Mouse (Mus musculus) MEL (cell line): ENCODE data around the gene Hdgfl2. TPM values are rescaled to one million over a fixed set of nuclear protein-coding genes. Genes with fewer than 3 reads are reported as not detected.
A peak's percentile ranks its signal among the peaks of the same experiment; 100 is the strongest.

ENCODE experiments used
- DNase-seq: peaks from one replicate; pipeline ENCODE4 v3.0.0; 2011; ENCODE audit warnings: low read depth, low spot score
- H3K27ac ChIP-seq: 2 replicates; pipeline ENCODE4 v1.5.1; 2012; ENCODE audit warnings: low read depth, mild to moderate bottlenecking, control low read depth, low read length, moderate library complexity; ENCODE audit not compliant: control insufficient read depth
- H3K27me3 ChIP-seq, 2 experiments: fragments of 150-350 bp in 1 of 2; sonication (generic) in 1 of 2; 2 replicates each; pipeline ENCODE4 v1.6.1; 2012; ENCODE audit warnings: low read length in 2 of 2, mild to moderate bottlenecking in 2 of 2, improper control_type of control experiment in 1 of 2, moderate library complexity in 1 of 2; ENCODE audit not compliant: insufficient read depth in 2 of 2, control insufficient read depth in 1 of 2
- H3K36me3 ChIP-seq, 2 experiments: 2 replicates each; pipeline ENCODE4 v1.6.1; 2012 to 2014; ENCODE audit warnings: low read length in 2 of 2, improper control_type of control experiment in 1 of 2, inconsistent platforms in 1 of 2, mild to moderate bottlenecking in 1 of 2; ENCODE audit not compliant: insufficient read depth in 2 of 2, control insufficient read depth in 1 of 2
- H3K4me1 ChIP-seq, 2 experiments: fragments of 150-350 bp in 1 of 2; sonication (generic) in 1 of 2; 2 replicates each; pipeline ENCODE4 v1.6.1; 2012; ENCODE audit warnings: low read length in 2 of 2, improper control_type of control experiment in 1 of 2, mild to moderate bottlenecking in 1 of 2; ENCODE audit not compliant: insufficient read depth in 2 of 2, control insufficient read depth in 1 of 2
- H3K4me3 ChIP-seq, 2 experiments: fragments of 150-350 bp in 1 of 2; sonication (generic) in 1 of 2; 2 replicates each; pipeline ENCODE4 v1.5.1; 2012; ENCODE audit warnings: low read depth in 2 of 2, low read length in 2 of 2, mild to moderate bottlenecking in 2 of 2, moderate library complexity in 2 of 2, control low read depth in 1 of 2, improper control_type of control experiment in 1 of 2; ENCODE audit not compliant: control insufficient read depth in 1 of 2, insufficient read depth in 1 of 2
- H3K79me2 ChIP-seq: 2 replicates; pipeline ENCODE4 v1.6.1; 2012; ENCODE audit warnings: mild to moderate bottlenecking, low read length, moderate library complexity; ENCODE audit not compliant: control insufficient read depth, poor library complexity, insufficient read depth
- H3K9ac ChIP-seq: 2 replicates; pipeline ENCODE4 v1.6.1; 2012; ENCODE audit warnings: low read depth, mild to moderate bottlenecking, control low read depth, low read length, moderate library complexity; ENCODE audit not compliant: control insufficient read depth, poor library complexity, severe bottlenecking
- H3K9me3 ChIP-seq: fragments of 150-350 bp; sonication (generic); replicated peaks from 2 replicates; pipeline ENCODE4 v1.6.1; 2012; ENCODE audit warnings: mild to moderate bottlenecking, low read length, improper control_type of control experiment, moderate library complexity; ENCODE audit not compliant: insufficient read depth
- BHLHE40 ChIP-seq: IDR thresholded peaks from 2 replicates; pipeline ENCODE4 v1.6.1; 2012; ENCODE audit warnings: low read depth, mild to moderate bottlenecking, inconsistent platforms, low read length, improper control_type of control experiment, borderline replicate concordance
- CHD1 ChIP-seq: IDR thresholded peaks from 2 replicates; pipeline ENCODE4 v1.6.1; 2012; ENCODE audit warnings: low read depth, mild to moderate bottlenecking, inconsistent platforms, low read length, improper control_type of control experiment
- CHD2 ChIP-seq: IDR thresholded peaks from 2 replicates; pipeline ENCODE4 v1.6.1; 2011; ENCODE audit warnings: low read length, improper control_type of control experiment
- CTCF ChIP-seq, 3 experiments: IDR thresholded peaks in 2 of 3; conservative IDR thresholded peaks in 1 of 3; 2 replicates each; pipeline ENCODE4 v1.5.1; 2011 to 2012; ENCODE audit warnings: low read length in 3 of 3, low read depth in 2 of 3, mild to moderate bottlenecking in 2 of 3, improper control_type of control experiment in 1 of 3, inconsistent platforms in 1 of 3, mixed read lengths in 1 of 3, moderate library complexity in 1 of 3; ENCODE audit not compliant: control insufficient read depth in 1 of 3, insufficient read depth in 1 of 3, poor library complexity in 1 of 3, severe bottlenecking in 1 of 3
- E2F4 ChIP-seq: IDR thresholded peaks from 2 replicates; pipeline ENCODE4 v1.6.1; 2011; ENCODE audit warnings: low read depth, low read length, improper control_type of control experiment, borderline replicate concordance
- EP300 ChIP-seq, 2 experiments: IDR thresholded peaks; 2 replicates each; pipeline ENCODE4 v1.6.1; 2011; ENCODE audit warnings: improper control_type of control experiment in 2 of 2, low read length in 2 of 2, low read depth in 1 of 2, mild to moderate bottlenecking in 1 of 2
- GABPA ChIP-seq: IDR thresholded peaks from 2 replicates; pipeline ENCODE4 v1.6.1; 2012; ENCODE audit warnings: low read depth, mild to moderate bottlenecking, inconsistent platforms, low read length, improper control_type of control experiment, moderate library complexity
- HCFC1 ChIP-seq: IDR thresholded peaks from 2 replicates; pipeline ENCODE4 v1.6.1; 2012; ENCODE audit warnings: low read depth, mild to moderate bottlenecking, inconsistent platforms, low read length, improper control_type of control experiment, moderate library complexity
- KAT2A ChIP-seq: conservative IDR thresholded peaks from 2 replicates; pipeline ENCODE4 v1.6.1; 2012; ENCODE audit warnings: low read depth, low read length, improper control_type of control experiment, inconsistent platforms
- MAFK ChIP-seq: IDR thresholded peaks from 2 replicates; pipeline ENCODE4 v1.6.1; 2011; ENCODE audit warnings: low read depth, mild to moderate bottlenecking, low read length, improper control_type of control experiment, borderline replicate concordance
- MAX ChIP-seq: IDR thresholded peaks from 2 replicates; pipeline ENCODE4 v1.6.1; 2011; ENCODE audit warnings: low read length, improper control_type of control experiment
- MXI1 ChIP-seq: IDR thresholded peaks from 2 replicates; pipeline ENCODE4 v1.6.1; 2011; ENCODE audit warnings: mild to moderate bottlenecking, low read depth, low read length, improper control_type of control experiment
- NELFE ChIP-seq: IDR thresholded peaks from 2 replicates; pipeline ENCODE4 v1.6.1; 2011; ENCODE audit warnings: low read depth, low read length, improper control_type of control experiment
- POLR2A ChIP-seq, 2 experiments: IDR thresholded peaks; 2 replicates each; pipeline ENCODE4 v1.6.1; 2011 to 2012; ENCODE audit warnings: low read length in 2 of 2, mild to moderate bottlenecking in 2 of 2, control low read depth in 1 of 2, improper control_type of control experiment in 1 of 2, low read depth in 1 of 2, moderate library complexity in 1 of 2; ENCODE audit not compliant: control insufficient read depth in 1 of 2, insufficient read depth in 1 of 2, poor library complexity in 1 of 2
- POLR2AphosphoS2 ChIP-seq: IDR thresholded peaks from 2 replicates; pipeline ENCODE4 v1.6.1; 2011; ENCODE audit warnings: low read length, improper control_type of control experiment
- SMC3 ChIP-seq: IDR thresholded peaks from 2 replicates; pipeline ENCODE4 v1.6.1; 2011; ENCODE audit warnings: low read depth, low read length, improper control_type of control experiment
- TBP ChIP-seq: IDR thresholded peaks from 2 replicates; pipeline ENCODE4 v1.8.0; 2011; ENCODE audit warnings: low read depth, low read length, improper control_type of control experiment
- TCF12 ChIP-seq: IDR thresholded peaks from 2 replicates; pipeline ENCODE4 v1.6.1; 2014; ENCODE audit warnings: low read depth, mild to moderate bottlenecking, inconsistent platforms, low read length, improper control_type of control experiment, moderate library complexity
- UBTF ChIP-seq: IDR thresholded peaks from 2 replicates; pipeline ENCODE4 v1.6.1; 2012; ENCODE audit warnings: low read depth, mild to moderate bottlenecking, inconsistent platforms, low read length, improper control_type of control experiment, moderate library complexity, borderline replicate concordance; ENCODE audit not compliant: insufficient read depth
- USF1 ChIP-seq: IDR thresholded peaks from 2 replicates; pipeline ENCODE4 v1.6.1; 2014; ENCODE audit warnings: low read depth, mild to moderate bottlenecking, inconsistent platforms, low read length, improper control_type of control experiment, moderate library complexity
- ZC3H11A ChIP-seq: IDR thresholded peaks from 2 replicates; pipeline ENCODE4 v1.6.1; 2012; ENCODE audit warnings: low read depth, mild to moderate bottlenecking, inconsistent platforms, low read length, improper control_type of control experiment
- ZMIZ1 ChIP-seq: IDR thresholded peaks from 2 replicates; pipeline ENCODE4 v1.6.1; 2012; ENCODE audit warnings: low read depth, mild to moderate bottlenecking, inconsistent platforms, low read length, improper control_type of control experiment, moderate library complexity
- polyA plus RNA-seq, 2 experiments: library from polyadenylated mRNA; stranded (reverse) in 1 of 2; unstranded in 1 of 2; fragments of >175 nt in 1 of 2; fragments of >200 nt in 1 of 2; gene quantifications; 2 replicates each; pipeline versions ENCODE4 v1.2.1 to v1.2.4; 2012; ENCODE audit warnings: low replicate concordance in 2 of 2, low read depth in 1 of 2; ENCODE audit not compliant: insufficient read length in 2 of 2, insufficient read depth in 1 of 2, missing spikeins in 1 of 2
- total RNA-seq: library from RNA; depleted of rRNA; stranded (reverse); fragments of 300-350 nt; gene quantifications from 2 replicates; pipeline ENCODE4 v1.2.3, GENCODE M21; 2012

Gene Hdgfl2
- total and polyA plus RNA-seq, 3 experiments: 71.9 to 132 TPM; not detected in 1

DNA sequence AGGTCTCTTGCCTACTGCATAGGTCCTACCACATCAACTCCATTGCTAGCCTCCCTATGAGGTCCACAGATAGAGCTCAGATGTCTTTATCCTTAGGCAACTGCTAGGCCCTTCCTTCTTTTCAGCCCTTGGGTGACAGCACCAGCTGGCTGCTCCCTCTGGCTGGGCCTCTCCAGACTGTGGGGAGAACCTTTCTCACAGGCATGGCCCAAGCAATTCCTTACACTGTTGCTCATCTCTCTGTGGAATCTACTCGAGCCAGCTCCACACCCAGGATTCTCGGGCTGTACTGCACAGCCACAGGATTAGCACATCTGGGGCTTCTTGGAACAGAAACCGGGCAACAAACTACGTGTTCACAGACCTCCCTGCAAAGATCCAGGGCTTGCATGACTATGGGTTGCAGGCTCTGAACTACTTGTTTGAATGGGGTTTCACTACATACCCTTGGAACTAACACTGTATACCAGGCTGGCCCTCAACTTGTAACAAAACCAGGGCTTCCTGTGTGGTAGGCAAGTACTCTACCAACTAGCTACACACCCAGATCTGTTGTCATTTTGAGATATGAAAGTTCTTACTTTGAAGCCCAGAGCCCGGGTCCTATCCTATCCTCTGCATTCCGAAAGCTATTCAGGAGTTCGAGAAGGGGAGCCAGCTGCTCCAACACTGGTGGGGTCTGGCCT is 45.3 kb upstream of the Hdgfl2 start:
- no peaks in the 10 kb centered on the region for H3K27me3 ChIP-seq
- H3K4me1 ChIP-seq: peaks cover 24 to 47% of the 10 kb centered on the region in 2 experiments
- DNase-seq: no peak
- TF ChIP-seq ZC3H11A (no peak), ZMIZ1 (no peak), CTCF (IDR thresholded peaks at IDR 0.05 in 2 of 3, conservative IDR thresholded peaks at IDR 0.05 in 1 of 3; ENCODE audit: control insufficient read depth in 1 of 3, insufficient read depth in 1 of 3, low read depth in 2 of 3, low read length in 3 of 3, poor library complexity in 1 of 3, severe bottlenecking in 1 of 3) (no peak), NELFE (no peak), GABPA (no peak), TBP (no peak), KAT2A (no peak), EP300 (IDR thresholded peaks at IDR 0.05; ENCODE audit: low read depth in 1 of 2, low read length in 2 of 2) (no peak), HCFC1 (no peak), SMC3 (no peak), BHLHE40 (no peak)
- peaks cover 5 to 49% of the 10 kb centered on the region in 2 experiments; a peak in 3 of 4 replicates for H3K36me3 ChIP-seq
- H3K4me3 ChIP-seq: peak overlapping the region in 1 of 2 experiments; percentile 84; a peak in 2 of 4 replicates
- no peak overlapping the region for H3K27ac ChIP-seq
- H3K79me2 ChIP-seq: peaks cover 68% of the 10 kb centered on the region
- no peak overlapping the region for H3K9ac ChIP-seq
- no peaks in the 10 kb centered on the region for H3K9me3 ChIP-seq

DNA sequence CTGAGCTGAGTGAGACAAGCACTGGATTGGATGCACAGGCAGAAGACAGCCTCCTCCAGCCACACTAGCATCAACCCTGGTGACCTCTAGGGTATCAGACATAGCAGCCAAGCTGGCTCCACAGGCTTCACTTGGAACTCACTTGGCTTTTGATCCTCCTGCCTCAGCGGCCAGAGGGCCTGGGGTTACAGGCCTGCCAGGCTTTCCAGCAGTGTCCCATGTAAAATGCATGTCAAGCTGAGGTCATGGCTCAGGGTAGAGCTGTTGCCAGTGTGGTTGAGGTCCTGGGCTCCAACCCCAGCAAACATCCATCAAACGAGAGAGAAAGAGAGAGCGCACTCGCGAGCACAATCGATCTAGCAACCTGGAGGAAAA is 44.7 kb upstream of the Hdgfl2 start:
- Histone ChIP-seq H3K4me3 (peak overlapping the region; percentile 80 to 84), H3K27me3 (no peaks in the 10 kb centered on the region), H3K79me2 (peaks cover 62% of the 10 kb centered on the region), H3K4me1 (peaks cover 24 to 47% of the 10 kb centered on the region in 2 experiments), H3K36me3 (peaks cover under 1 to 52% of the 10 kb centered on the region in 2 experiments; a peak in 3 of 4 replicates), H3K27ac (no peak overlapping the region), H3K9ac (peak overlapping the region; percentile 88), H3K9me3 (no peaks in the 10 kb centered on the region)
- no peak for DNase-seq
- TF ChIP-seq UBTF (no peak), MAX (no peak), CHD1 (no peak), SMC3 (no peak), HCFC1 (no peak), POLR2A (IDR thresholded peaks at IDR 0.05; ENCODE audit: control insufficient read depth in 1 of 2, insufficient read depth in 1 of 2, low read depth in 1 of 2, low read length in 2 of 2, poor library complexity in 1 of 2) (no peak), MXI1 (no peak), USF1 (no peak), POLR2AphosphoS2 (no peak), CHD2 (no peak), E2F4 (no peak), GABPA (no peak), MAFK (no peak), CTCF (IDR thresholded peaks at IDR 0.05 in 2 of 3, conservative IDR thresholded peaks at IDR 0.05 in 1 of 3; ENCODE audit: control insufficient read depth in 1 of 3, insufficient read depth in 1 of 3, low read depth in 2 of 3, low read length in 3 of 3, poor library complexity in 1 of 3, severe bottlenecking in 1 of 3) (no peak), EP300 (IDR thresholded peaks at IDR 0.05; ENCODE audit: low read depth in 1 of 2, low read length in 2 of 2) (no peak), TCF12 (no peak)
